Mouse (Mus musculus) testis, adult 2 months (tissue): ENCODE results near the gene Dok4. TPM values are rescaled to one million over a fixed set of nuclear protein-coding genes. Genes with fewer than 3 reads are reported as not detected.
"Not testable (repeated sequence)": the region's sequence is repeated elsewhere in the genome, so short reads cannot be mapped to it uniquely, and the experiment has no call there.

Experiments used
- H3K27ac ChIP-seq: fragments of 200-500 bp; 2 replicates; pipeline ENCODE4 v1.5.1; 2012; ENCODE audit warnings: low read depth, low read length; ENCODE audit not compliant: control insufficient read depth, insufficient read depth
- H3K27me3 ChIP-seq: fragments of 200-500 bp; 2 replicates; pipeline ENCODE4 v1.6.1; 2012; ENCODE audit warnings: mild to moderate bottlenecking, low read length, moderate library complexity; ENCODE audit not compliant: control insufficient read depth, insufficient read depth
- H3K36me3 ChIP-seq: fragments of 200-500 bp; 2 replicates; pipeline ENCODE4 v1.6.1; 2012; ENCODE audit warnings: mild to moderate bottlenecking, low read length; ENCODE audit not compliant: control insufficient read depth, insufficient read depth
- H3K4me1 ChIP-seq: fragments of 200-500 bp; 2 replicates; pipeline ENCODE4 v1.6.1; 2012; ENCODE audit warnings: low read length; ENCODE audit not compliant: control insufficient read depth, insufficient read depth
- H3K4me3 ChIP-seq: fragments of 200-500 bp; 2 replicates; pipeline ENCODE4 v1.5.1; 2012; ENCODE audit warnings: low read depth, mild to moderate bottlenecking, low read length, moderate library complexity, mixed read lengths; ENCODE audit not compliant: control insufficient read depth
- CTCF ChIP-seq: fragments of 200-500 bp; IDR thresholded peaks from 2 replicates; pipeline ENCODE4 v1.5.1; 2012; ENCODE audit warnings: low read depth, mild to moderate bottlenecking, inconsistent platforms, low read length, moderate library complexity; ENCODE audit not compliant: control insufficient read depth, insufficient read depth, insufficient replicate concordance
- POLR2A ChIP-seq: fragments of 200-500 bp; IDR thresholded peaks from 2 replicates; pipeline ENCODE4 v1.6.1; 2012; ENCODE audit warnings: low read depth, mild to moderate bottlenecking, inconsistent platforms, low read length, moderate library complexity; ENCODE audit not compliant: control insufficient read depth
- polyA plus RNA-seq: library from polyadenylated mRNA; depleted of rRNA; stranded (reverse); fragments of >200 nt; gene quantifications from 2 replicates; pipeline ENCODE4 v1.2.3, GENCODE M21; 2012

Dok4 gene
- polyA plus RNA-seq, 1 experiment: 1.5 TPM

DNA sequence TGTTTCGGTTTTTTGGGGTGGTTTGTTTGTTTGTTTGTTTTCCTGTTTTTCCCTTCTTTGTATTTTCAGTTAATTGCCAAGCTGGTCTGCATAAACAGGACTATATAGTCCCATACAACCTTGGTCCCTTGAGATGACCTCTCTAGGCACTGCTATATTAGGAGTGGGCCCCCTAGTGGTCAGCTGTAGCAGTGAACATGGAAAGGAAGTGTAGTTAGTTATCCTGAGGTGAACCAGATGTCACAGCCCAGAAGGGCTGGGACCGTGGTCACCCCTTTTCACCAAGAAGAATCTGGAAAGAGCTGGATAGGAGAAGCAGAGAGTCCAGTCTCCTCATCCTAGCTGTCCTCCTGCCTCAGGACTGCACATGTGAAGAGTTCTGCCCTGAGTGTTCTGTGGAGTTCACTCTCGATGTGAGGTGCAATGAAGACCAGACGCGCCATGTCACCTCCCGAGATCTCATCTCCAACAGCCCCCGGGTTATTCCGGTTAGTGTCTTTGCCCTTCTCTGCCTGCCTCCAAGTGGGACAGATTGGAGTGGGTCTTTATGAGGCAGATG, 14.7 kb downstream of the Dok4 start:
- Histone ChIP-seq H3K27ac (no peak overlapping the region), H3K36me3 (no peaks in the 10 kb centered on the region; the same call in none of the 2 replicates), H3K4me1 (no peaks in the 10 kb centered on the region; the same call in 1 of the 2 replicates), H3K4me3 (no peak overlapping the region), H3K27me3 (no peaks in the 10 kb centered on the region)
- TF ChIP-seq POLR2A: no peak
- peak; percentile 24; the same call in 1 of the 2 replicates for TF ChIP-seq CTCF

DNA sequence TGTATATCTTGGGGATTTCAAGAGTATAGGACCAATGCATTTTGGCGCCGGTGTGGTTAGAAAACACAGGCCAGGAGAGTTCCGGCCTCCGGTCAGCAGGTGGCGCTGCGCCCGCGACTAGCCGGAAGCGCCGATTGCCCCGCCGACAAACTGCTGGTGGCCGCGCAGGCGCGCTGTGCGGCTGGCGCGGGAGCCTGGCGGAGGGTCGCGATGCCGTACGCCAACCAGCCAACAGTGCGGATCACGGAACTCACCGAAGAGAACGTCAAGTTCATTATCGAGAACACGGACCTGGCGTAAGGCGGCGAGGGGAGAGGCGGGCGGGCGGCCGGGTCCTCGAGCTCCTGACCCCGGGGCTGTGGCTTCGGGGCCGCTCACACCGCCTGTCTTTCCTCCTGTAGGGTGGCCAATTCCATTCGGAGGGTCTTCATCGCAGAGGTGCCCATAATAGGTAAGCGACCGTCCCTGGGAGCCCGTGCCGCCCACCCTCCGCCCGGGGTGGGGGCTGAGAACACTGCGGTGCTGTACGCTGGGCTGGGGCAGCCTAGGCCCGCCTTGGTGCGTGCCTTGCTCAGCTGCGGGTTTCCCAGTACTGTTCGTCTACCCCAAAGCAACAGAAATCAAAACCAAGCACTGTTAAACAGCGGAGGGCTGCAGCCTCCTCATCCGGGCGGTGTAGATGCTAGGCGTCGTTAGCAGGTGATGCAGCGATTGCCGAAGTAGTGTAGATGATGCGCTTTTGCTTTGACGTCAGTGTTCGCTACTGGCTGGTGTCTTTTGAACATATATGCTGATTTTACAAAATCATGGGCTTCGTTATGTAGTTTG, 18.6 kb downstream of the Dok4 start, which contains the start of gene Polr2c:
Gene Polr2c (plus strand): TSS at position 105 of the 828 bp plus-strand sequence.
- Histone ChIP-seq H3K4me3 (peak within 1 kb of the TSS; percentile 97), H3K36me3 (no peaks in the 10 kb centered on the region; the same call in none of the 2 replicates), H3K27me3 (no peaks in the 10 kb centered on the region), H3K4me1 (no peaks in the 10 kb centered on the region; the same call in 1 of the 2 replicates), H3K27ac (peak within 1 kb of the TSS; percentile 82)
- peak; percentile 82 for TF ChIP-seq POLR2A
- peak; percentile 92 for TF ChIP-seq CTCF

- H3K27ac ChIP-seq: no peak overlapping the region
- no peaks in the 10 kb centered on the region for H3K27me3 ChIP-seq
- no peaks in the 10 kb centered on the region; the same call in none of the 2 replicates for H3K36me3 ChIP-seq
- H3K4me3 ChIP-seq: peak overlapping the region; percentile 97
- TF ChIP-seq CTCF: no peak
- no peak for TF ChIP-seq POLR2A
- H3K4me1 ChIP-seq: no peaks in the 10 kb centered on the region; the same call in 1 of the 2 replicates
Observed at GRCm38 (mm10) chr8:94857011-94857345, 19.2 kb downstream of the Dok4 start.

DNA sequence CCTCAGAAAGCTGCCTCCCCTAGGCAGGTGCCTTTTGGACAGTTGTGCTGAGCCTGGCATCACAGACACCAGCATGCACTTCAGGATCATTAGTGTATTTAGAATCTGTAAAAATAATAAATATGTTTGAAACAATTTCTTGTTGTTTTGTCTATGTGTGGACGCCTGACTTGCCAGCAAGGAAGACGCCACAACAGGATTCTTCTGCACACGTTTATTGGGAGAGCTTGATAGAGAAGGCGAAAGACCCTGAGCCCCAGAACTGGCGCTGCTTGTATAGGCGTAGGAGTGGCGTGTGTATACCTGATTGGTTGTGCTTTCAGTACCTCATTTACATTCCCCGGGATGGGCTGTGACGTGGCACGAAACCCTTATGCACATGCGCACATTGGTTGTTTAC, 21.4 kb downstream of the Dok4 start:
- H3K4me3 ChIP-seq, H3K36me3 ChIP-seq, H3K4me1 ChIP-seq, H3K27ac ChIP-seq, H3K27me3 ChIP-seq: not testable (repeated sequence)

DNA sequence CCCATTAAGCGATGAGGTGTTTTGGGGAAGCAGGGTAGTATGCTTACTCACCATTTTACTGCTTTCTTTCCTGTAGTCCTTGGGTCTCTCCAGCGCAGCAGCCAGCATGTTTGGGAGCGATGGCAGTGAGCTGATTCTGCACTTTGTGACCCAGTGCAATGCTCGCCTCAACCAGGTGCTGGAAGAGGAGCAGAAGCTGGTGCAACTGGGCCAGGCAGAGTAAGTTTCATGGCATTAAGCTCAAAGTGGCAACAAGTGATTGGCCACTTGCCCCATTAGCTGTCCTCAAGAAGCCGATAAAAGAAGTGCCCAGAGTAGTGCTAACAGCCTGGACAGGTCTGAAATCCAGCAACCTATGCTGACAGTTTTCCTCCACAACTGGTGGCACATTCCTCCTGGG, 26.1 kb downstream of the Dok4 start:
- H3K36me3 ChIP-seq: peaks cover 6% of the 10 kb centered on the region
- no peak overlapping the region for H3K4me3 ChIP-seq
- H3K4me1 ChIP-seq: no peaks in the 10 kb centered on the region
- no peak overlapping the region for H3K27ac ChIP-seq
- no peaks in the 10 kb centered on the region for H3K27me3 ChIP-seq
- TF ChIP-seq CTCF (no peak), POLR2A (no peak)

DNA sequence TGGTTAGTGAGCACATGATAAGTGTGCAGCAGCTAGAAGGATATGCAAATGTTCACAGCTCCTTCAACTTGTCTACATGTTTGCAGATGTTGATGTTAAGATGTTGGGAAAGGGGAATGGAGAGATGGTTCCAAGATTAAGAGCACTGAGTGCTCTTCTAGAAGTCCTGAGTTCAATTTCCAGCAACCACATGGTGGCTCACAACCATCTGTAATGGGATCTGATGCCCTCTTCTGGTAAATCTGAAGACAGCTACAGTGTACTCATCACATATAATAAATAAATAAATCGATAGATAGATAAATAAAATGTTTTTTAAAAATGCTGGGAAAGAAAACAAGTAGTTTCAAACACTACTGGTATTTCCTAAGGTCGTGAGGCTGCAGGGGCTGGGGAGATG, 34.9 kb downstream of the Dok4 start:
- Histone ChIP-seq H3K27ac (no peak overlapping the region), H3K36me3 (peaks cover 2% of the 10 kb centered on the region), H3K4me3 (no peak overlapping the region), H3K4me1 (peaks cover 4% of the 10 kb centered on the region), H3K27me3 (no peaks in the 10 kb centered on the region)
- TF ChIP-seq POLR2A (no peak), CTCF (no peak)

DNA sequence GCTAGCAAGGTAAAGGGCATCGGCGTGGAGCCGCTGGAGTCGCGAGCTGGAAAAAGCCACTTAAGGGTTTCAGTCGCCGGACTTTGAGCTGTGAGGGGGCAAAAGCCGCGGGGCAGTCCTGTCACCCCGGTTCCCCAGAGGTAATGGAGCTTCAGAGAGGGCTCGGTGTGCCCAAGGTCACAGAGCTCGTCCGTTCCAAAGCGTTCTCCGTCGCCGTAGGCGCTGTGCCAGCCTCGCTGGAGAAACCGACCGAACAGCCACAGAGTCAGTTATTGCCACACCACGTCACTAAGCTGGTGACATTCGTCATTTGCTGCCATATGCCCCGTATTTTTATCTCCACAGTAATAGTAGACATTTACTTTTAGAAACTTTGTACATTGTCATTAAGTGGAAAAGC, 37.5 kb downstream of the Dok4 start:
- TF ChIP-seq POLR2A (no peak; the same call in 1 of the 2 replicates), CTCF (no peak)
- Histone ChIP-seq H3K4me1 (peaks cover 4% of the 10 kb centered on the region), H3K27me3 (no peaks in the 10 kb centered on the region), H3K27ac (peak overlapping the region; percentile 88), H3K4me3 (peak overlapping the region; percentile 94), H3K36me3 (no peaks in the 10 kb centered on the region)
